8 mouse cellular contexts compared by ENCODE assay signal in the genomic region with DNA sequence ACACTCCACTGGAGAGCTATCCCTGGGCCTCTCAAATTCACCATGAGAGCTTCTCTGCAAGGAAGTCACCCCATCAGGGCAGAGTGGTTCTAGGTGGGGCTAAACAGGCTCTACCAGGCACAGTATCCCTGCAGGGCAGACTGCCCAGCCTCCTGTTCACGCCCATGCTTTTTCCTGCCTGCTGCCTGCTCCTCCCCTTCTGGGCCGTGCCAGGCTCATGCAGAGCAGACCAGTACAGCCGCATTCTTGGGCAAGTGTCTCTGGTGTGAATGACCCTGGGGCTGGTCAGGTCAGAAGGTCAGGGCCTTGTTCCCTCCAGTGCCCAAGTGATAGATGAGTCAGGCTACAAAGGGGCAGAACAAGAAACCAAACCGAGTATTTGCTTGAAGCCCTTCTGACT. TPM values are rescaled to one million over a fixed set of nuclear protein-coding genes. Genes with fewer than 3 reads are reported as not detected.
DNase-seq lines count a peak whose midpoint lies in the region; ATAC-seq and TF ChIP-seq lines count a peak whose summit lies in the region.
"Had no signal": no experiment of that assay in that cellular context is flagged by ENCODE, and none has a peak within 500 bp of the region (broad histone marks: within the 10 kb centered on the region; RNA-seq: fewer than 3 reads in every experiment).

No protein-coding gene starts in this region.

- no peak overlapping the region for H3K4me3 ChIP-seq in lung, embryonic 14.5 days (ENCODE audit: low read depth, low read length)

- in situ Hi-C loops in Patski (cut with MboI; ENCODE audit: low pct_unique_long_range_greater_than_20kb), result loop anchor here (25.0 kb wide), 1 partner anchor 449 kb away; the partner anchor contains the start of gene Coro7

- DNase-seq in Patski (ENCODE audit: low read depth, low spot score), result no peak
- peak; percentile 77 for DNase-seq in embryo, embryonic 10 days (ENCODE audit: low spot score)
- peak; percentile 67 for DNase-seq in heart, postnatal 25 days (ENCODE audit: low spot score)
- DNase-seq in lung, embryonic 14.5 days, result peak; percentile 52
- DNase-seq in c-Kit-positive CD71-positive TER-119-positive erythroid progenitor cells, embryonic 14.5 days (ENCODE audit: low spot score), result no peak
- no peak for DNase-seq in cerebellum, adult 11 months

- no peaks in the 10 kb centered on the region for H3K27me3 ChIP-seq in Patski
- peaks cover 25% of the 10 kb centered on the region for H3K27me3 ChIP-seq in lung, embryonic 14.5 days (ENCODE audit: insufficient read depth, low read length)

- peak; percentile 72 for ATAC-seq in Patski
- ATAC-seq in lung, embryonic 14.5 days (ENCODE audit: insufficient read depth), result peak; percentile 65
- ATAC-seq in monocyte, adult 5-6 weeks (replicated peaks; ENCODE audit: insufficient number of reproducible peaks, low FRiP score, low TSS enrichment, poor library complexity, severe bottlenecking), result no peak

- 20% methylated on average over 4 of the region's 4 CpGs for WGBS in lung, embryonic 14.5 days

- no peaks in the 10 kb centered on the region for H3K9me3 ChIP-seq in lung, embryonic 14.5 days (ENCODE audit: low read depth, low read length)

- H3K27ac ChIP-seq in lung, embryonic 14.5 days (ENCODE audit: low read depth), result peak overlapping the region; percentile 40

- no peaks in the 10 kb centered on the region for H3K36me3 ChIP-seq in lung, embryonic 14.5 days (ENCODE audit: insufficient read depth)

- peaks cover 8% of the 10 kb centered on the region; the same call in 1 of the 2 replicates for H3K4me1 ChIP-seq in lung, embryonic 14.5 days (ENCODE audit: insufficient read depth)

- no peak overlapping the region; the same call in 1 of the 2 replicates for H3K9ac ChIP-seq in lung, embryonic 14.5 days

- intact Hi-C loops in heart, postnatal 25 days (cut with DNase I), result no loop called here

- no peak overlapping the region for H3K4me2 ChIP-seq in lung, embryonic 14.5 days

- TF ChIP-seq CTCF in Patski (IDR thresholded peaks at IDR 0.05), result no peak
- TF ChIP-seq CTCF in lung, embryonic 14.5 days (IDR thresholded peaks at IDR 0.05; ENCODE audit: low read depth), result no peak

- POLR2A ChIA-PET in Patski (lab: Charles Lee), result interaction anchor here (2.6 kb wide), 1 partner anchor 85 kb away, joined by 11 read pairs; the partner anchor contains the start of gene Ubn1

- CTCF ChIA-PET in Patski (lab: Charles Lee), result interaction anchor here (0.9 to 1.4 kb wide), 4 partner anchors 10 to 86 kb away, joined by 3 read pairs; no protein-coding TSS in a partner anchor

RNA-seq across cellular contexts. Expression of gene Ppl, which starts 4.3 kb away (rescaled TPM):
- 0.03 TPM for polyA plus RNA-seq in Patski (2021)
- total RNA-seq in heart, postnatal 25 days (2021), result 1 to 10 TPM; 3.8 to 5.0 TPM
- polyA plus RNA-seq in lung, embryonic 14.5 days (2014; fragmentation: Nextera tagmentation; extraction: Ambion mirVana), result 3.7 and 4.7 TPM in 2 replicates
- total RNA-seq in monocyte, adult 5-6 weeks (2017), result 0.29 to 0.78 TPM (median 0.53 TPM) in 3 replicates

RNA-seq across cellular contexts. Expression of gene Sec14l5, which starts 10.4 kb away (rescaled TPM):
- polyA plus RNA-seq in Patski (2021), result not detected
- under 1 TPM; 0.70 to 0.86 TPM for total RNA-seq in heart, postnatal 25 days (2021)
- polyA plus RNA-seq in lung, embryonic 14.5 days (2014; fragmentation: Nextera tagmentation; extraction: Ambion mirVana), result 0.49 and 0.86 TPM in 2 replicates
- 0.19 TPM in 1 of 3 replicates, not detected in the others for total RNA-seq in monocyte, adult 5-6 weeks (2017)
- polyA plus RNA-seq: large intestine, adult 2 months had no signal

Comparison
In these comparisons a context has a peak if more than half of its experiments do, and no peak if none do; other contexts are left out.
1. DNase-seq: peak in embryo, embryonic 10 days (single experiment), heart, postnatal 25 days (single experiment) and lung, embryonic 14.5 days (single experiment); none in Patski (single experiment), c-Kit-positive CD71-positive TER-119-positive erythroid progenitor cells, embryonic 14.5 days (single experiment) and cerebellum, adult 11 months (single experiment).